Mouse (Mus musculus): ENCODE measurements around the gene Ngfr. TPM values are rescaled to one million over a fixed set of nuclear protein-coding genes. Genes with fewer than 3 reads are reported as not detected.

The Ngfr gene
- total and polyA plus RNA-seq, 3 experiments: not detected

DNA sequence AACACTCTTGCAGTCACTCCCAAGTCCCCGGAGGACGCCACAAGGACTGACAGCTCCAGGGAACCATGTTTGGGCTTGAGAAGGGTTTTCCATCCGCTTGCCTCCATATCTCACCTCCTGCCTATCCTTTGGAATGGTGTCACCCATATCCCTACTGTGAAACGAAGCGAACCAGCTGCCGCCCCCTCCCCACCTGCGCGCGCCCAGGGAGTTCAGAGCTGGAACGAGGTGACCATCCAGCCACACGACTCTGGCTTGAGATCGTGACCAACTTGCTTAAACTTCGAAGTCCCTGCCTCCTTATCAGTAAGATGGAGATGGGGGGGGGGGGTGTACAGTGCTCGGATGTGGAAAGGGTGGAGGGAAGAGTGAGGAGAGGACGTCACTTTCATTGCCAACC lies 1.9 kb downstream of the Ngfr start:
- H3K79me2 ChIP-seq (ENCODE audit: control insufficient read depth, insufficient read depth, low read length, poor library complexity): no peaks in the 10 kb centered on the region
- H3K4me3 ChIP-seq (ENCODE audit: control insufficient read depth in 1 of 2, insufficient read depth in 1 of 2, low read depth in 2 of 2, low read length in 2 of 2): no peak overlapping the region
- TF ChIP-seq MAFK (IDR thresholded peaks at IDR 0.05; ENCODE audit: borderline replicate concordance, low read depth, low read length) (no peak), KAT2A (conservative IDR thresholded peaks at IDR 0.05; ENCODE audit: low read depth, low read length) (no peak), POLR2A (IDR thresholded peaks at IDR 0.05; ENCODE audit: control insufficient read depth in 1 of 2, insufficient read depth in 1 of 2, low read depth in 1 of 2, low read length in 2 of 2, poor library complexity in 1 of 2) (no peak), EP300 (IDR thresholded peaks at IDR 0.05; ENCODE audit: low read depth in 1 of 2, low read length in 2 of 2) (no peak), USF1 (IDR thresholded peaks at IDR 0.05; ENCODE audit: low read depth, low read length) (no peak), ETS1 (IDR thresholded peaks at IDR 0.05; ENCODE audit: low read depth, low read length) (no peak), MAZ (IDR thresholded peaks at IDR 0.05; ENCODE audit: low read depth, low read length) (no peak), ZKSCAN1 (IDR thresholded peaks at IDR 0.05; ENCODE audit: low read depth, low read length) (no peak), TBP (IDR thresholded peaks at IDR 0.05; ENCODE audit: low read depth, low read length) (no peak), CTCF (IDR thresholded peaks at IDR 0.05 in 2 of 3, conservative IDR thresholded peaks at IDR 0.05 in 1 of 3; ENCODE audit: control insufficient read depth in 1 of 3, insufficient read depth in 1 of 3, low read depth in 2 of 3, low read length in 3 of 3, poor library complexity in 1 of 3, severe bottlenecking in 1 of 3) (no peak), GABPA (IDR thresholded peaks at IDR 0.05; ENCODE audit: low read depth, low read length) (no peak), UBTF (IDR thresholded peaks at IDR 0.05; ENCODE audit: borderline replicate concordance, insufficient read depth, low read depth, low read length) (no peak), TAL1 (IDR thresholded peaks at IDR 0.05; ENCODE audit: low read length) (no peak), SMC3 (IDR thresholded peaks at IDR 0.05; ENCODE audit: low read depth, low read length) (no peak), NRF1 (IDR thresholded peaks at IDR 0.05; ENCODE audit: insufficient read depth, low read depth, low read length, poor library complexity, severe bottlenecking) (no peak), MXI1 (IDR thresholded peaks at IDR 0.05; ENCODE audit: low read depth, low read length) (no peak), CHD2 (IDR thresholded peaks at IDR 0.05; ENCODE audit: low read length) (no peak), GATA1 (IDR thresholded peaks at IDR 0.05; ENCODE audit: low read depth, low read length) (no peak), CHD1 (IDR thresholded peaks at IDR 0.05; ENCODE audit: low read depth, low read length) (no peak)
- peaks cover 2 to 3% of the 10 kb centered on the region in 2 experiments; a peak in 2 of 4 replicates for H3K27me3 ChIP-seq (ENCODE audit: control insufficient read depth in 1 of 2, insufficient read depth in 2 of 2, low read length in 2 of 2)
- no peaks in the 10 kb centered on the region for H3K36me3 ChIP-seq (ENCODE audit: control insufficient read depth in 1 of 2, insufficient read depth in 2 of 2, low read length in 2 of 2)
- DNase-seq (ENCODE audit: low read depth, low spot score): no peak
- H3K9ac ChIP-seq (ENCODE audit: control insufficient read depth, low read depth, low read length, poor library complexity, severe bottlenecking): no peak overlapping the region
- H3K9me3 ChIP-seq (replicated peaks; ENCODE audit: insufficient read depth, low read length): no peaks in the 10 kb centered on the region
- no peaks in the 10 kb centered on the region for H3K4me1 ChIP-seq (ENCODE audit: control insufficient read depth in 1 of 2, insufficient read depth in 2 of 2, low read length in 2 of 2)
- no peak overlapping the region for H3K27ac ChIP-seq (ENCODE audit: control insufficient read depth, low read depth, low read length)

DNA sequence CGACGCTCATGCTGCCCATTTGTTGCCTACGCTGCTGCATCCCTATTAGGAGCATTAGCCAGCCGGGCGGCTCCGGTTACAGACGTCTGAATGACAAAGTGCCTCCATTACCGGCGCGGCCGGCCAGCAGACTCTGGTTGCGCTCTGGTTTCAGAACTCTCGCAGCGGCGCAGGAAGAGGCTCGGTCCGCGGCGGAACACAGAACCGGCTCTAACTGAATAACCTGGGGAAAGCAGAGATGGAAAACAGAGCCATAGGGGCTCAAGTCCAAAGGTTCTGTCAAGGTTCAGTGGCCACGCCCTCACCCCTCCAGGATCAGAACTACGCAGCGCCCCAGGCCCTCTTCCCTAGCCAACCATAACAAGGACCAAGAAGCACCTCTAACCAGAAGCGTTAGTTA lies 2.3 kb downstream of the Ngfr start:
- peaks cover 2 to 3% of the 10 kb centered on the region in 2 experiments; a peak in 2 of 4 replicates for H3K27me3 ChIP-seq (ENCODE audit: control insufficient read depth in 1 of 2, insufficient read depth in 2 of 2, low read length in 2 of 2)
- no peak overlapping the region for H3K27ac ChIP-seq (ENCODE audit: control insufficient read depth, low read depth, low read length)
- H3K9me3 ChIP-seq (replicated peaks; ENCODE audit: insufficient read depth, low read length): no peaks in the 10 kb centered on the region
- DNase-seq (ENCODE audit: low read depth, low spot score): no peak
- TF ChIP-seq MEF2A (IDR thresholded peaks at IDR 0.05; ENCODE audit: extremely low read depth, insufficient replicate concordance, low read depth, low read length, poor library complexity, severe bottlenecking): no peak
- no peak for TF ChIP-seq ZKSCAN1 (IDR thresholded peaks at IDR 0.05; ENCODE audit: low read depth, low read length)
- TF ChIP-seq CHD1 (IDR thresholded peaks at IDR 0.05; ENCODE audit: low read depth, low read length): no peak
- no peak for TF ChIP-seq MYB (IDR thresholded peaks at IDR 0.05; ENCODE audit: low read depth, low read length)
- no peak for TF ChIP-seq ZC3H11A (IDR thresholded peaks at IDR 0.05; ENCODE audit: low read depth, low read length)
- no peak for TF ChIP-seq POLR2AphosphoS2 (IDR thresholded peaks at IDR 0.05; ENCODE audit: low read length)
- TF ChIP-seq EP300 (IDR thresholded peaks at IDR 0.05; ENCODE audit: low read depth in 1 of 2, low read length in 2 of 2): no peak
- no peak for TF ChIP-seq JUND (IDR thresholded peaks at IDR 0.05; ENCODE audit: low read depth, low read length)
- TF ChIP-seq USF1 (IDR thresholded peaks at IDR 0.05; ENCODE audit: low read depth, low read length): no peak
- TF ChIP-seq SIN3A (IDR thresholded peaks at IDR 0.05; ENCODE audit: low read length): no peak
- H3K9ac ChIP-seq (ENCODE audit: control insufficient read depth, low read depth, low read length, poor library complexity, severe bottlenecking): no peak overlapping the region
- H3K79me2 ChIP-seq (ENCODE audit: control insufficient read depth, insufficient read depth, low read length, poor library complexity): no peaks in the 10 kb centered on the region
- H3K4me3 ChIP-seq (ENCODE audit: control insufficient read depth in 1 of 2, insufficient read depth in 1 of 2, low read depth in 2 of 2, low read length in 2 of 2): no peak overlapping the region
- H3K4me1 ChIP-seq (ENCODE audit: control insufficient read depth in 1 of 2, insufficient read depth in 2 of 2, low read length in 2 of 2): no peaks in the 10 kb centered on the region
- H3K36me3 ChIP-seq (ENCODE audit: control insufficient read depth in 1 of 2, insufficient read depth in 2 of 2, low read length in 2 of 2): no peaks in the 10 kb centered on the region
